Mouse (Mus musculus) testis, postnatal 14 days (tissue): ENCODE measurements around the gene Atp1a4.

ENCODE experiments used
- DNase-seq: peaks from one replicate; pipeline ENCODE4 v3.0.0; 2021; ENCODE audit warnings: low spot score

Gene Atp1a4

GRCm38 (mm10) chr1:172197851-172198250 lies 60.4 kb downstream of the Atp1a4 start:
- no peak for DNase-seq

- DNase-seq, result no peak
Observed at GRCm38 (mm10) chr1:172197146-172197545, 61.1 kb downstream of the Atp1a4 start.

GRCm38 (mm10) chr1:172194435-172194834 lies 63.8 kb downstream of the Atp1a4 start:
- DNase-seq, result no peak

GRCm38 (mm10) chr1:172192217-172192616 lies 66.0 kb downstream of the Atp1a4 start:
- DNase-seq, result no peak

GRCm38 (mm10) chr1:172191578-172191977 lies 66.6 kb downstream of the Atp1a4 start:
- DNase-seq, result no peak

- no peak for DNase-seq
Observed at GRCm38 (mm10) chr1:172188891-172189290, 69.3 kb downstream of the Atp1a4 start.

GRCm38 (mm10) chr1:172186401-172187289 lies 71.6 kb downstream of the Atp1a4 start:
- no peak for DNase-seq

- DNase-seq, result no peak
Observed at GRCm38 (mm10) chr1:172183915-172184314, 74.3 kb downstream of the Atp1a4 start.

- DNase-seq, result no peak
Observed at GRCm38 (mm10) chr1:172183056-172183455, 75.2 kb downstream of the Atp1a4 start.

- no peak for DNase-seq
Observed at GRCm38 (mm10) chr1:172181777-172182176, 76.4 kb downstream of the Atp1a4 start.

- DNase-seq, result no peak
Observed at GRCm38 (mm10) chr1:172180881-172181280, 77.3 kb downstream of the Atp1a4 start.

- no peak for DNase-seq
Observed at GRCm38 (mm10) chr1:172179102-172179501, 79.1 kb downstream of the Atp1a4 start.

GRCm38 (mm10) chr1:172177791-172178190 lies 80.4 kb downstream of the Atp1a4 start:
- DNase-seq, result no peak
